Mouse (Mus musculus): ENCODE measurements around the gene Acly.

The Acly gene

GRCm38 (mm10) chr11:100479152-100479551 lies 48.6 kb downstream of the Acly start:
- in situ Hi-C loops (cut with MboI; ENCODE audit: low pct_unique_long_range_greater_than_20kb in 1 of 2, low sequenced_read_pairs in 2 of 2, unreplicated experiment in 1 of 2), result no loop called here

- in situ Hi-C loops (cut with MboI; ENCODE audit: low pct_unique_long_range_greater_than_20kb in 1 of 2, low sequenced_read_pairs in 2 of 2, unreplicated experiment in 1 of 2), result no loop called here
Observed at GRCm38 (mm10) chr11:100476281-100476680, 51.5 kb downstream of the Acly start.

- in situ Hi-C loops (cut with MboI; ENCODE audit: low pct_unique_long_range_greater_than_20kb in 1 of 2, low sequenced_read_pairs in 2 of 2, unreplicated experiment in 1 of 2), result no loop called here
Observed at GRCm38 (mm10) chr11:100472935-100473295, 54.9 kb downstream of the Acly start.

- in situ Hi-C loops (cut with MboI; ENCODE audit: low pct_unique_long_range_greater_than_20kb in 1 of 2, low sequenced_read_pairs in 2 of 2, unreplicated experiment in 1 of 2), result no loop called here
Observed at GRCm38 (mm10) chr11:100472197-100472934, 55.4 kb downstream of the Acly start, which contains the start of gene Klhl11. Gene Klhl11, minus strand, starts transcription at chr11:100472741.

- in situ Hi-C loops (cut with MboI; ENCODE audit: low pct_unique_long_range_greater_than_20kb in 1 of 2, low sequenced_read_pairs in 2 of 2, unreplicated experiment in 1 of 2), result no loop called here
Observed at GRCm38 (mm10) chr11:100471352-100472196, 56.2 kb downstream of the Acly start.

GRCm38 (mm10) chr11:100465833-100466232 lies 62.0 kb downstream of the Acly start:
- in situ Hi-C loops (cut with MboI; ENCODE audit: low pct_unique_long_range_greater_than_20kb in 1 of 2, low sequenced_read_pairs in 2 of 2, unreplicated experiment in 1 of 2), result no loop called here

GRCm38 (mm10) chr11:100465229-100465792 lies 62.5 kb downstream of the Acly start:
- in situ Hi-C loops (cut with MboI; ENCODE audit: low pct_unique_long_range_greater_than_20kb in 1 of 2, low sequenced_read_pairs in 2 of 2, unreplicated experiment in 1 of 2), result no loop called here

- in situ Hi-C loops (cut with MboI; ENCODE audit: low pct_unique_long_range_greater_than_20kb in 1 of 2, low sequenced_read_pairs in 2 of 2, unreplicated experiment in 1 of 2), result no loop called here
Observed at GRCm38 (mm10) chr11:100462699-100463098, 65.1 kb downstream of the Acly start.

- in situ Hi-C loops (cut with MboI; ENCODE audit: low pct_unique_long_range_greater_than_20kb in 1 of 2, low sequenced_read_pairs in 2 of 2, unreplicated experiment in 1 of 2), result no loop called here
Observed at GRCm38 (mm10) chr11:100457711-100458110, 70.1 kb downstream of the Acly start.

- in situ Hi-C loops (cut with MboI; ENCODE audit: low pct_unique_long_range_greater_than_20kb in 1 of 2, low sequenced_read_pairs in 2 of 2, unreplicated experiment in 1 of 2), result no loop called here
Observed at GRCm38 (mm10) chr11:100457247-100457646, 70.6 kb downstream of the Acly start.

GRCm38 (mm10) chr11:100442625-100443024 lies 85.2 kb downstream of the Acly start:
- in situ Hi-C loops (cut with MboI; ENCODE audit: low pct_unique_long_range_greater_than_20kb in 1 of 2, low sequenced_read_pairs in 2 of 2, unreplicated experiment in 1 of 2), result no loop called here

- in situ Hi-C loops (cut with MboI; ENCODE audit: low pct_unique_long_range_greater_than_20kb in 1 of 2, low sequenced_read_pairs in 2 of 2, unreplicated experiment in 1 of 2), result no loop called here
Observed at GRCm38 (mm10) chr11:100441797-100442196, 86.0 kb downstream of the Acly start, which contains the start of the genes Nt5c3b and Klhl10. Gene Nt5c3b, minus strand, starts transcription at chr11:100441808. Gene Klhl10, plus strand, starts transcription at chr11:100441917.

GRCm38 (mm10) chr11:100440691-100441522 lies 86.9 kb downstream of the Acly start:
- in situ Hi-C loops (cut with MboI; ENCODE audit: low pct_unique_long_range_greater_than_20kb in 1 of 2, low sequenced_read_pairs in 2 of 2, unreplicated experiment in 1 of 2), result no loop called here

GRCm38 (mm10) chr11:100437901-100438300 lies 89.9 kb downstream of the Acly start:
- in situ Hi-C loops (cut with MboI; ENCODE audit: low pct_unique_long_range_greater_than_20kb in 1 of 2, low sequenced_read_pairs in 2 of 2, unreplicated experiment in 1 of 2), result no loop called here

GRCm38 (mm10) chr11:100435678-100436246 lies 92.0 kb downstream of the Acly start:
- in situ Hi-C loops (cut with MboI; ENCODE audit: low pct_unique_long_range_greater_than_20kb in 1 of 2, low sequenced_read_pairs in 2 of 2, unreplicated experiment in 1 of 2), result no loop called here

GRCm38 (mm10) chr11:100432002-100432401 lies 95.8 kb downstream of the Acly start:
- in situ Hi-C loops (cut with MboI; ENCODE audit: low pct_unique_long_range_greater_than_20kb in 1 of 2, low sequenced_read_pairs in 2 of 2, unreplicated experiment in 1 of 2), result no loop called here

- in situ Hi-C loops (cut with MboI; ENCODE audit: low pct_unique_long_range_greater_than_20kb in 1 of 2, low sequenced_read_pairs in 2 of 2, unreplicated experiment in 1 of 2), result no loop called here
Observed at GRCm38 (mm10) chr11:100430052-100430451, 97.7 kb downstream of the Acly start.

- in situ Hi-C loops (cut with MboI; ENCODE audit: low pct_unique_long_range_greater_than_20kb in 1 of 2, low sequenced_read_pairs in 2 of 2, unreplicated experiment in 1 of 2), result loop anchor here in 1 of 2 experiments (10.0 kb wide), 1 partner anchor 266 kb away; the partner anchor contains the start of gene Zfp385c
Observed at GRCm38 (mm10) chr11:100428612-100429199, 99.1 kb downstream of the Acly start.

Data from mouse embryonic stem cell (cell line).